Mouse (Mus musculus): ENCODE results near the gene Palld. TPM values are rescaled to one million over a fixed set of nuclear protein-coding genes. Genes with fewer than 3 reads are reported as not detected.

Palld gene
- 61.0 and 92.0 TPM in 2 replicates for polyA plus RNA-seq (2012; rRNA removed)

GRCm38 (mm10) chr8:61902521-61902920 lies at the start of gene Palld:
TSS of gene Palld (minus strand) at chr8:61902690.

DNA sequence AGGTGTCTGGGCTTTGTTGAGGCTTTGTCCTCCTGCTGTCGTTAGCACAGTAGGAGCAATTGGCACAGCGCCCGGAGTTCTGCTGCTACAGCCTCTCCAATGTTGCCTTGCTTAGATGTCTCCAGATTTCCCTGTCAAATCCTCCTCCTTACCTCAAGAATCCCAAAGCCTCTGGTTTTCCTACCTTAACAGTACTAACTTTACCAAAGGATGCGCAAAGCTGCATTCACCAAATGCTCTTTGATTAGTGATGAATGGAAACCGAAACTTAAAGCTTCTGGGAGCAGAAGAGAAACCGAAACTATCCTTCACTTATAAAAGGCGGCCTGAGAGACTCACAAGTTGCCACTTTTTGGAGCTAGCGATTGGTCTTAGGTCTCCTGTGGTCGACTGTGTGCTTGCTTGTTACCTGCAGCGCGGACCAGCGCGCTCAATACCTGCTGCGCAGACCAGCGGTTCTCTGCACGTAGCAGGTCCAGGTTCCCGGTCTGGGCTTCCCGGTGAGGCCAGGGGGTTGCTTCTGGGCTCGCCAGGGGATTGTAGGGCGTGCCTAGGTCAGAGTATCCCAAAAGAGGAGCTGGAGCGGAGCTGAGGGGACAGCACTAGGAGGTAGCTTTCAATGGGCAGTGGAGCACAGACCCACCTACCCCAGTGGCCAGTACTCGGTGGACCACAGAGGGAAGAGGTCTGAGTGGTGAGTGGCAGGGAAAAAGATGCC lies 25.4 kb upstream of the Palld start, which contains the start of gene Ddx60:
Gene Ddx60, plus strand, starts transcription at position 311 of the 718 bp plus-strand sequence.

GRCm38 (mm10) chr8:61487597-61488156 lies 414.8 kb downstream of the Palld start, which contains the start of gene Cbr4:
TSS of gene Cbr4 (plus strand) at chr8:61487734.

Other genes starting within 250 kb of the Palld start
- 0.51 and 0.60 TPM in 2 replicates for gene Ddx60, start 25.4 kb upstream of the Palld start, polyA plus RNA-seq (2012; rRNA removed)
- not detected in 2 replicates for gene Anxa10, start 220.5 kb upstream of the Palld start, polyA plus RNA-seq (2012; rRNA removed)

Data from ovary, adult 2 months (tissue).